Mouse (Mus musculus) kidney, postnatal 0 days (tissue): Measurements from ENCODE around the gene Foxg1. TPM values are rescaled to one million over a fixed set of nuclear protein-coding genes. Genes with fewer than 3 reads are reported as not detected.

Experiments used
- ATAC-seq: fragments of 200-750 bp; cut with Nextera tagmentation; replicated peaks from 2 replicates; pipeline ENCODE4 v1.8.0; 2017; ENCODE audit warnings: low read depth, moderate number of reproducible peaks, moderate TSS enrichment, moderate library complexity; ENCODE audit not compliant: low FRiP score
- DNase-seq: peaks from one replicate; pipeline ENCODE4 v3.0.0-alpha.2; 2016; ENCODE audit warnings: low spot score
- H3K27ac ChIP-seq: fragments of 300-500 bp; sonication (generic); 2 replicates; pipeline ENCODE4 v1.5.1; 2014; ENCODE audit warnings: mild to moderate bottlenecking
- H3K27me3 ChIP-seq: fragments of 300-500 bp; sonication (generic); 2 replicates; pipeline ENCODE4 v1.6.1; 2014; ENCODE audit warnings: low read length, mixed read lengths; ENCODE audit not compliant: insufficient read depth
- H3K36me3 ChIP-seq: fragments of 300-500 bp; sonication (generic); 2 replicates; pipeline ENCODE4 v1.6.1; 2014; ENCODE audit warnings: low read length, mixed read lengths; ENCODE audit not compliant: insufficient read depth
- H3K4me1 ChIP-seq: fragments of 300-500 bp; sonication (generic); replicated peaks from 2 replicates; pipeline ENCODE4 v1.6.1; 2014; ENCODE audit warnings: antibody characterized with exemption, low read length, mixed read lengths; ENCODE audit not compliant: insufficient read depth
- H3K4me2 ChIP-seq: fragments of 300-500 bp; sonication (generic); 2 replicates; pipeline ENCODE4 v1.6.1; 2014; ENCODE audit warnings: mild to moderate bottlenecking, low read length, moderate library complexity, mixed read lengths
- H3K4me3 ChIP-seq: fragments of 300-500 bp; sonication (generic); replicated peaks from 2 replicates; pipeline ENCODE4 v1.5.1; 2014; ENCODE audit warnings: low read depth, low read length
- H3K9ac ChIP-seq: fragments of 300-500 bp; sonication (generic); 2 replicates; pipeline ENCODE4 v1.6.1; 2014; ENCODE audit warnings: low read depth, low read length
- H3K9me3 ChIP-seq: fragments of 300-500 bp; sonication (generic); replicated peaks from 2 replicates; pipeline ENCODE4 v1.6.1; 2016; ENCODE audit warnings: low read length, inconsistent platforms, mixed read lengths
- CTCF ChIP-seq: IDR thresholded peaks from 2 replicates; pipeline ENCODE4 v1.5.1; 2016; ENCODE audit warnings: antibody characterized with exemption, low read depth, mild to moderate bottlenecking, moderate library complexity
- WGBS: fragments of 180-500 bp; shearing (Covaris S2); extraction: QIAGEN DNeasy Blood & Tissue Kit; methylation state at CpG from one replicate; pipeline ENCODE4 v1.1.7; 2014; 5-methylcytosine and 5-hydroxymethylcytosine counted together
- polyA plus RNA-seq: library from polyadenylated mRNA; unstranded; fragments of >200 nt; fragmentation: Nextera tagmentation; extraction: Ambion mirVana; gene quantifications from 2 replicates; pipeline ENCODE4 v1.2.1, GENCODE M21; 2015

Foxg1 gene
- polyA plus RNA-seq, 1 experiment from 2014 or later, result not detected

DNA sequence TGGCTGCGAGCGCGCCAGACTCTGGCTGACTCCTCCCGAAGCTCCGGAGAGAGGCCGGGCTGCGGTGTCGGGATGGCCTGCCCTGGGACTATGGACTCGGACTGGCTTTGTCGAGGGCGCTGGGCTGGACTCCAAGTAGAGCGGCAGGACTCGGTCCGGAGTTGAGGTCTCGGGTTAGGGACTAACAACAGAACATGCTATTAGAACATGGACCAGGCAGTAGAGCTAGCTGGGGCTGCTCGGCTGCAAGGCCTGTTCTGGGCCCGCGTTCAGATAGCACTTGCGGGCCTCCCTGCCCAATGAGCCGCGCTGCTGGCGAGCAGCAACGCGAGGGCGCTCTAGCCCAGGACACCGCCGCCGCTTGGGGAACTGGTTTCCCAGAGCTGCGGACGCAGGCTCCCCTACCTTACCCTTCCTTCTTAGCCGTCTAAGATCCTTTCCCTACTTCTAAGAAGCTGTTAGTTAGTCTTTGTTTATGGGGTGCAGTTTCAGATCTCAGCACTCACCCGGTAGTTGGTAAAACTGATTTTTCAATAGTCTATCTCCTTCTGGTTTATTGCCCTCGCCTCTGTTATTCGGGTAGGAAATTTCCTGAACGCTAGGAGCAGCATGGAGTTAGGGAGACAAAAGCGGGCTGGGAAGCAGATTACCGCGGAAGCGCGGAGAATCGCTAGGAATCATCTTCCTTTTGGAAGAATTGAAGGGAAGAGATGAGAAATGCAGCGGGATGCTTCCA is 9.0 kb downstream of the Foxg1 start:
- under 1% methylated on average over 42 of the region's 42 CpGs for WGBS
- DNase-seq, result peak; percentile 77
- Histone ChIP-seq H3K4me3 (peak overlapping the region; percentile 18; the same call in 1 of the 2 replicates), H3K9ac (no peak overlapping the region), H3K27ac (no peak overlapping the region), H3K4me2 (peak overlapping the region; percentile 19; the same call in 1 of the 2 replicates), H3K27me3 (peaks cover 70% of the 10 kb centered on the region), H3K36me3 (no peaks in the 10 kb centered on the region), H3K9me3 (no peaks in the 10 kb centered on the region), H3K4me1 (no peaks in the 10 kb centered on the region)
- TF ChIP-seq CTCF, result peak; percentile 66
- ATAC-seq, result peak; percentile 89

GRCm38 (mm10) chr12:49392041-49392390 is 9.6 kb downstream of the Foxg1 start:
- 3% methylated on average over 10 of the region's 10 CpGs for WGBS
- H3K9ac ChIP-seq, result no peak overlapping the region
- no peak overlapping the region for H3K4me3 ChIP-seq
- H3K4me1 ChIP-seq, result no peaks in the 10 kb centered on the region
- no peak overlapping the region for H3K27ac ChIP-seq
- no peaks in the 10 kb centered on the region for H3K9me3 ChIP-seq
- no peak overlapping the region for H3K4me2 ChIP-seq
- H3K36me3 ChIP-seq, result no peaks in the 10 kb centered on the region
- ATAC-seq (no peak), DNase-seq (no peak)
- peaks cover 71% of the 10 kb centered on the region for H3K27me3 ChIP-seq
- TF ChIP-seq CTCF, result no peak

- Histone ChIP-seq H3K27me3 (peaks cover 76% of the 10 kb centered on the region), H3K27ac (no peak overlapping the region), H3K9me3 (no peaks in the 10 kb centered on the region), H3K4me2 (no peak overlapping the region), H3K36me3 (no peaks in the 10 kb centered on the region), H3K4me3 (no peak overlapping the region), H3K4me1 (no peaks in the 10 kb centered on the region), H3K9ac (no peak overlapping the region)
- TF ChIP-seq CTCF, result no peak
- DNase-seq, result no peak
- 5% methylated on average over 5 of the region's 5 CpGs for WGBS
- no peak for ATAC-seq
Measured at GRCm38 (mm10) chr12:49392876-49393275, 10.4 kb downstream of the Foxg1 start.

GRCm38 (mm10) chr12:49393639-49394038 is 11.2 kb downstream of the Foxg1 start:
- H3K9ac ChIP-seq, result no peak overlapping the region
- no peaks in the 10 kb centered on the region for H3K4me1 ChIP-seq
- H3K4me3 ChIP-seq, result no peak overlapping the region
- no peak for DNase-seq
- H3K27ac ChIP-seq, result no peak overlapping the region
- H3K4me2 ChIP-seq, result no peak overlapping the region
- H3K36me3 ChIP-seq, result no peaks in the 10 kb centered on the region
- peaks cover 75% of the 10 kb centered on the region for H3K27me3 ChIP-seq
- no peak for TF ChIP-seq CTCF
- 14% methylated on average over 3 of the region's 3 CpGs for WGBS
- H3K9me3 ChIP-seq, result no peaks in the 10 kb centered on the region
- ATAC-seq, result no peak

- DNase-seq (no peak), ATAC-seq (no peak)
- Histone ChIP-seq H3K36me3 (no peaks in the 10 kb centered on the region), H3K9me3 (no peaks in the 10 kb centered on the region), H3K4me3 (no peak overlapping the region), H3K27ac (no peak overlapping the region), H3K27me3 (peaks cover 74% of the 10 kb centered on the region), H3K9ac (no peak overlapping the region), H3K4me1 (no peaks in the 10 kb centered on the region), H3K4me2 (no peak overlapping the region)
- TF ChIP-seq CTCF, result no peak
- WGBS, result 5% methylated on average over 1 of the region's 1 CpGs
Measured at GRCm38 (mm10) chr12:49394181-49394580, 11.7 kb downstream of the Foxg1 start.

DNA sequence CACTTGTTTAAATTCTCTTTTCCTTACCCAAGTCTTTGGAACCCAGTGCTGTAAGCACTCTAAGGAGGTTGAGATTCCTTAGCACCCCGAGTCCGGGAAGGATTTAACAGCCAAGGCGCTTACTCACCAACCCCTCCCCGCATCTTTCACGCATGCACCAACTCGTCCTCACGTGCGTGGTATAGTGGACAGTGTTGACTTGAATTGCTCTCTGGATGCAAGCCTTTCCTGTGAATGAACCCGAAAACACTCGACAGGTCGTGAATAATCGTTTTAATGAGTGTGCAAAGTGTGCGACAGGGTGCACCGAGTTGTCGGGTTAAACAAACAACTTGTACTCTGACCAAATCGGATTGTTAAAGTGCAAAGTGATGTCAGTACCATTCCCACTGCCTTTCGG is 12.4 kb downstream of the Foxg1 start:
- Histone ChIP-seq H3K9ac (no peak overlapping the region), H3K4me3 (no peak overlapping the region), H3K4me2 (no peak overlapping the region), H3K27ac (no peak overlapping the region), H3K36me3 (no peaks in the 10 kb centered on the region), H3K9me3 (no peaks in the 10 kb centered on the region), H3K27me3 (peaks cover 73% of the 10 kb centered on the region), H3K4me1 (no peaks in the 10 kb centered on the region)
- under 1% methylated on average over 17 of the region's 17 CpGs for WGBS
- no peak for TF ChIP-seq CTCF
- DNase-seq (no peak), ATAC-seq (no peak)

DNA sequence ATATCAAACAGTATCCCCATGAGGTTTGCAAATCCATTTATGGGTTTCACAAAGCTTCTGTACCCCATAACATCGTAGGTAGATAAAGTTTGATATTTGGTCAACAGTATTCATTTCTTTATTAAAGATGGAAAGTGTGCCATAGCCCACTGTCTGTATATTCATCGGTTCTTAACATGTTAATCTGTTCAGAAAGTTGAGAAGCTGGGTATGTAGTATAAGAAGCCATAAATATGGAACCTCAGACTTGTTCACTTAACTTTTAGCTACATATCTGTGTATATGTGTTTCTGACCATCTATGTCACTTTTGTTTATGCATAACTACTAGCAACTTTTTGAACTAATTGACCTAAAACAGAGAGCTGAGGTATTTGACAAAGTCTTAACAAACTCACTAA is 13.5 kb downstream of the Foxg1 start:
- Histone ChIP-seq H3K4me2 (no peak overlapping the region), H3K36me3 (no peaks in the 10 kb centered on the region), H3K9me3 (no peaks in the 10 kb centered on the region), H3K4me3 (no peak overlapping the region), H3K4me1 (no peaks in the 10 kb centered on the region), H3K9ac (no peak overlapping the region), H3K27me3 (peaks cover 74% of the 10 kb centered on the region), H3K27ac (no peak overlapping the region)
- ATAC-seq (no peak), DNase-seq (no peak)
- no peak for TF ChIP-seq CTCF
- 14% methylated on average over 2 of the region's 2 CpGs for WGBS
